Mouse (Mus musculus) kidney, postnatal 4 days (tissue): ENCODE measurements around the gene Gjc2.
A peak's percentile ranks its signal among the peaks of the same experiment; 100 is the strongest.

Experiments
- DNase-seq, 2 experiments: peaks; one replicate each; pipeline ENCODE4 v3.0.0; 2021; ENCODE audit warnings: mixed read lengths in 2 of 2

Gjc2 gene

DNA sequence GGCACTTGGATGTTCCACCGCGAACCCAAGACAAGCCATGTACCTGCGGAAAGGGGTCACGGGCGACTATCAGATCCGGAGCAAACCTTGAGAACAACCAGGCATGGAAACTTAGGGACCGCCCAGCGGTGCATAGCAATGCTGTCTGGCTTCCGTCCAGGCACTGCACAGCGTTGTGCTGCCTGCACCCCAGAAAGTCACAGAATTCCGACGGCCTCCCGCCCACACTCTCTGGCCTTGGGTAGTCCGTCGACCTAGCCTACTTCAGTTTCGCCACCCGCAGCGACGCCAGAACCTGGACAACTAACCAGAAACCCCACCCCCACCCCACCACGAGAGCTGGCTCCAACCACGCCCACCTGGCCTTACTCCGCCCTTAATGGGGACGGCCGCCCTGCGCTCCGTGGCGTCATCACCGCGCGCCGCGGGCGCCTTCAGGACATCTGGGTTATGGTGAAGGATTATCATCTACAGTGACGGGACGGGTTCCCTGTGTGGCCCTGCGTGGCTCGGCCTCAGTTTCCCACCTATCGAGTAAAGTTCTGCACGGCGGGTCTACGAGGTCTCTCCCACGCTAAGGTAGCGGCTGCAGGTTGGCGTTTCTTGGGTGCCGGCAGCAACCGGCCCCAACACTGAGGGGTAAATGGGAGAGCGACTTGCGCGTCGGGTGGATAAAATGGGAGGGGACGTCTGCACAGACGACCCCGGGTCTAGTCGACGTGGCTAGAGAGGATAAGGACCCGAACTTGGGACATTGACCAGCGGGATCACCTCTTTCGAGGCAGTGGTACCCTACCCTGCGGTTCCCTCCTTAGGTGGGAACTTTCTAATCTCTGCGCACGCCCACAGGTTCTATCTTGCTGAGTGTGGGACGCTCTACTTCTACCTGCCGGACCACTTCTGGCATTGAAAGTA is 19.3 kb upstream of the Gjc2 start, which contains the start of gene Mrpl55:
Gene Mrpl55, plus strand, starts transcription at position 406 of the 915 bp plus-strand sequence.
- peak; percentile 97 to 98 for DNase-seq

- no peak for DNase-seq
Observed at GRCm38 (mm10) chr11:59201216-59202002, 18.4 kb upstream of the Gjc2 start.

DNA sequence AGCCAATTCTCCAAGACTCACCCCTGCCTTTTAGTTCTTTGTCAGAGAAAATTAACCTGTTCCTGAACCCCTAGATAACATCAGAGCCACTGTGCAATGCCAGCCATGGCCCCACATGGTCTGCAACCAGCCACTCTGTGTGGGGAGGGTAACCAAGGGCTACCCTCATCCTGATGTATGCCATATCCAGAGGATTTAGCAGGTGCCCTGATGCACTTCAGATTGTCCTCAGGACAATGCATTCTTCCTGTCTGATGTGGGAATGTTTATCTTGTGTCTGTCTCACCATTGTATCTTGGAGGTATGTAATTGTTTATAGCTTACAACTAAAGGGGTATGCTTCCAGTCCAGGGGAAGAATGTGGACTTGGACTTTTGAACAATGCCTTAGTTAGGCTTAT is 13.2 kb upstream of the Gjc2 start:
- no peak for DNase-seq

DNA sequence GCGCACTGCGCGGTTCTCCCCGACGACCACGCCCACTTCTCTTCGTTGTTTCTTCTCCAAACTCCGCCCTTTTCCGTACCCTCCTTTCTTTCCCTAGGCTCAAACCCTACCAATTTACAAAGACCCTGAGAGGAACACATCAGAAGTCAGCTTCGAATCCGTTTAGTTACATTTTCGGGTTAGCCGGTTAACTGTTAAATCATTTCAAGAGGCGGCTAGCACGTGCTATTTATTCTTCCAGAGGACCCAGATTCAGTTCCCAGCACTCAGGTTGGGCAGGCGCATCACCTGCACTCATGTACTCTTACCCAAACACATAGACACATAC is 9.0 kb upstream of the Gjc2 start, which contains the start of gene Guk1:
Gene Guk1, minus strand, starts transcription at position 154 of the 328 bp plus-strand sequence.
- no peak for DNase-seq

DNA sequence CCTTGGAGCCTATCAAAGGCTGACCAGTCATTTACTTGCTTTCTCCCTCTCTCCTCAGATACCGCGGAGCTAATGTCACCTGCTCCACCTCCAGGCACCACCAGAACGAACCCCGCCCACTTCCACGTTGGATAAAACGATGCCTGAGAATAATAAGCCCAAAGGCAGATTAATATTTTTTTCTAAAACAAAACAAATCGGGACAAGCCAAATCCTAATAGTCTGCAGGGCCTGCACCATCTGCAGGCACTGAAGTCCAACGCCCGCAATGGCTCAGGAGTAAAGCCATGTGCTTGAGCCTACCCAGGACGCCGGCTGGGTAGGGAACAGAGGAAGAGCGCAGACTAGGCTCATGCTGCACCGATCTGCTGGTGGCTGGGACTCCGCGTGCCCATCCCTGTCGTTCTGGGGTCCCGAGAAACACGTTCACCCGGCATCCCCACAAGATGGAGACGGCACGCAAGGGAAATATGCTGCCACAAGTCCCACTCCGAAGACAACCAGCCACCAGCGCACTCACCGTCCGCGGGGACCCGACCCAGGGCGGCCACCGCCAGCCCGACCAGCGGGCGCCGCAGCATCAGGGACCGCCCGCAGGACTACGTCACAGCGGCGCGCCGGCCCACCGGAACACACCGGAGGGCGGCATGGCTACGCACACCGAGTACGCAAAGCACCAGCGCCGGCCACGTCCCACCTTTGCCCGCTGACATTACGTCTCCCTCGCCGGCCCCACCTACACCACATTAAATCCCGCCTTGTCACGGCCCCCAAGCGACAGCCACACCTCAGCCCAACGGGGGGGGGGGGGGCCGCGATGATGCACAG is 8.4 kb upstream of the Gjc2 start:
- peak; percentile 90 to 94 for DNase-seq

GRCm38 (mm10) chr11:59187706-59188105 is 4.7 kb upstream of the Gjc2 start:
- no peak for DNase-seq

- DNase-seq = no peak
Observed at GRCm38 (mm10) chr11:59185490-59185889, 2.5 kb upstream of the Gjc2 start.

- peak; percentile 73 to 80 for DNase-seq
Observed at GRCm38 (mm10) chr11:59183821-59184220, 808 bp upstream of the Gjc2 start.

GRCm38 (mm10) chr11:59176921-59177320 is 6.1 kb downstream of the Gjc2 start:
- no peak for DNase-seq

DNA sequence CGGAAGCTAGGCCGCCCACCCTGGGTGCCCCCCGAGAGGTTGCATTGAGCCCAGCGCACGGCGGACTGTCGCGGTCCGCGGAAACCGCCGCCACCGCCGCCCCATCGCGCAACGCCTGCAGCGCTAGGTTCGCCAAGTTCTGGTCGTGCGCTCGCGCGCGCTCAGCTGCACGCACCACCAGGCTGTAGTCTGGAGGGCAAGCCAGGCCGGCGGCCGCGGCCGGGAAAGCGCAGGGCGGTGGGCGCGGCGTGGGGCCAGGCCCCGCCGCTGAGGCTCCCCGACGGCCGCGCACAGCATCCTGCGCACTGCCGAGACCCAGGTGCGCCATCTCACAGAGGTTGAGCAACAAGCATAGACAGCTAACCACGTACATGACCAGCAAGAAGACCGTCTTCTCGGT is 6.5 kb downstream of the Gjc2 start:
- peak in 1 of 2 experiments; percentile 63 for DNase-seq

DNA sequence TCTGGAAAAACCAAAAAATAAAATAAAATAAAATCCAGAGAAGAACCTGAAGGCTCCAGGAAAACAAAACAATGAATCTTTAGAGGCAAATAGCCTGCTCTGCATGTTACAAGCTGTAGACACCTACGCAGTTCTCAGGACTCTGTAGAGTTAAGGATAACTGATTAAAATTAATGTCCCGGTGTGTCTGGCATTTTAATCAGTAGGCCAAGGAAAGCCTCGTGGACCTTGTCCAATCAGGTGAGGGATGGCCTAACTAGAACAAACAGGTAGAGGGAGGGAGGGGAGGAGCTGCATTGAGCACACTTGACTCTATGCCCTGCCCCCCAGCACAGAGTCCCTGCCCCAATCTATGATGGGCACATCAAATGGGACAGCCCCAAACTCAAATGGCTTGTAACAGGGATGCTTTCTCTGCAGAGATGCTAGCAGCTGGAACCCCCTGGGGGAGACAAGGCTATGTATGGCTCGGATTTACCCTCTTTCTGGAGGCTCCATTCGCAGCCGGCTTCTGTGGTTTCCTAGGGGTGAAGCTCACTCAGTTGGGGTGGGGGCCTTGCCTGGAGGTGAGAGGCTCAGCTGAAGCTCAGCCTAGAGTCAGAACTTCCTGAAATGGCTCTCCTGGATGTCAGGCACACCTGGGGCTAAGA is 8.7 kb downstream of the Gjc2 start:
- DNase-seq = no peak

- no peak for DNase-seq
Observed at GRCm38 (mm10) chr11:59170549-59170948, 12.5 kb downstream of the Gjc2 start.

GRCm38 (mm10) chr11:59169807-59170206 is 13.2 kb downstream of the Gjc2 start:
- DNase-seq = no peak

GRCm38 (mm10) chr11:59165616-59166241 is 17.3 kb downstream of the Gjc2 start:
- DNase-seq = no peak

GRCm38 (mm10) chr11:59164384-59164783 is 18.6 kb downstream of the Gjc2 start:
- no peak for DNase-seq

DNA sequence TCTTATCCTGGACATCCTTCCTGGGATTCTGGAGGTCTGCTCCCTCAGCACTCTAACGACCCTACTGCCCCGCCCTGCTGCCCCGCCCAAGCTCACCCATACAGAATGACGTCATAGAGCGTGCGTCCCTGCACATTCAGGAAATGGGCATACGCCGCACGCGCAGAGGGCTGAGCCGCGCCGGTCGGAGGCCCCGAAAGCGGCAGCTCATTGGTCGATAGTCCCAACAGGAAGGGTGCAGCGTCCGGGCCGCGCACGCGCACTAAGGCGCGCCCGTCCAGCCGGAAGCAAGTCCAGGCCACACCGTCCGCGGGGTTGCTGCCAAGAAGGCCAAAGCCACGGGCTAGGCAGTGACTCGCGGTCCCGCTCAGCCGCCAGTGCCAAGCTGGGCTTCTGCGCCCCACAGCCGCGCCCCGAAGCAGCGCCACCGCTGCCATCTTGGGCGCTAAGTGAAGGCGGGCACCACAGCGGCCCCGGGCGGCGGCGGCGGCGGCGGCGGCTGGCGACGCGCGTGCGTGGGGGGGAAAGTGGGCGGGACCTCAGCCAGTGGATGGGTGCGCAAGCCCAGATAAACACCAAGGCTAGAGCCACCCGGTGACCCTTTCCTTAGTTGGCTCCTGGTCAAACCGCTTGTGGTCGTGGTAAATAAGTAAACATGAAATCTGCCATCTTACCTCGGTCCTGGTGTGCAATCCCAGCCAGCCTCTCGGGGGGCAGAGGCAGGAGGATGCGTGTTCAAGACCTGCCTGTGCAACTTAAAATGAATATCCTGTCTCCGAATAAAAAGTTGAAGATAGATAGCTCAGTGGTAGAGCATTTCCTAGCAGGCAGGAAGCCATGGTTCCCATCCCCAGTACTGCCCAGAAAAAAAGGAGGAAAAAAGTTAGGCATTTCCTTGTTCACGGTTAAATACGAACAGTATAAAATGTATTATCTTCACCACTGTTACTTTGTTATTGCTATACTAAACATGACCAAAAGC is 19.5 kb downstream of the Gjc2 start, which contains the start of gene Iba57:
Gene Iba57, minus strand, starts transcription at position 485 of the 982 bp plus-strand sequence.
- DNase-seq = peak; percentile 96 to 99

GRCm38 (mm10) chr11:59162443-59163254 is 20.4 kb downstream of the Gjc2 start:
- DNase-seq = no peak

- DNase-seq = peak; percentile 53 to 69
Observed at GRCm38 (mm10) chr11:59161398-59161797, 21.6 kb downstream of the Gjc2 start.

- no peak for DNase-seq
Observed at GRCm38 (mm10) chr11:59159558-59159957, 23.5 kb downstream of the Gjc2 start.
